Mouse (Mus musculus) kidney, adult 2 months (tissue): ENCODE data around the gene Gbe1.

Experiments
- CTCF ChIP-seq: fragments of 200-500 bp; conservative IDR thresholded peaks from 2 replicates; pipeline ENCODE4 v1.5.1; 2011; ENCODE audit warnings: low read depth, mild to moderate bottlenecking, control low read depth, low read length, moderate library complexity, mixed read lengths; ENCODE audit not compliant: insufficient read depth, insufficient read length
- POLR2A ChIP-seq: fragments of 200-500 bp; IDR thresholded peaks from one replicate; pipeline ENCODE4 v1.6.1; 2011; ENCODE audit warnings: low read depth, low read length, control low read depth

DNA sequence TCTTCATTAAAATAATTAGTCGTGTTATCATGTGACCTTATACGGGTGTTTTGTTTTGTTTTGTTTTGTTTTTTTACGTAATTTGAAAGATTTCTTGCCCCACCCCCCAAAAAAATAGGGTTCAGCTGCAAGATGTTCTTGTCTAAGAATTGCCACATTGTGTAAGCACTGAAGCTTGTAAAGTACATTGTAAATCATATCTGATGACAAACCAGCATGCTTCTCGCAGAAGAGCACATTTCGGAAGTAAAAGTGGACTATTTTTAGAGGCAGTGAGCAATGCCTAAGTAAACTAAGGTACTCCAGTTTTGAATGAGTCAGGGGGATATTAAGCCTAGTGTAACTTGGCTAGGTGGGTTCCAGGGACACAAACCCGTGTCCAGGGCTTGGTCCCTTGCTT is 15.7 kb downstream of the Gbe1 start:
- TF ChIP-seq CTCF = no peak
- no peak for TF ChIP-seq POLR2A
